Mouse (Mus musculus) gastrocnemius, postnatal 25 days (tissue): ENCODE data around the gene Maml2. TPM values are rescaled to one million over a fixed set of nuclear protein-coding genes. Genes with fewer than 3 reads are reported as not detected.

Source experiments
- DNase-seq: peaks from one replicate; pipeline ENCODE4 v3.0.0; 2022
- total RNA-seq, 2 experiments: library from RNA; stranded (reverse); gene quantifications; 1 replicate in 1 of 2; 2 replicates in 1 of 2; pipeline ENCODE4 v1.2.3; 2021

The Maml2 gene
- total RNA-seq, 2 experiments from 2014 or later = 2.1 to 3.2 TPM

DNA sequence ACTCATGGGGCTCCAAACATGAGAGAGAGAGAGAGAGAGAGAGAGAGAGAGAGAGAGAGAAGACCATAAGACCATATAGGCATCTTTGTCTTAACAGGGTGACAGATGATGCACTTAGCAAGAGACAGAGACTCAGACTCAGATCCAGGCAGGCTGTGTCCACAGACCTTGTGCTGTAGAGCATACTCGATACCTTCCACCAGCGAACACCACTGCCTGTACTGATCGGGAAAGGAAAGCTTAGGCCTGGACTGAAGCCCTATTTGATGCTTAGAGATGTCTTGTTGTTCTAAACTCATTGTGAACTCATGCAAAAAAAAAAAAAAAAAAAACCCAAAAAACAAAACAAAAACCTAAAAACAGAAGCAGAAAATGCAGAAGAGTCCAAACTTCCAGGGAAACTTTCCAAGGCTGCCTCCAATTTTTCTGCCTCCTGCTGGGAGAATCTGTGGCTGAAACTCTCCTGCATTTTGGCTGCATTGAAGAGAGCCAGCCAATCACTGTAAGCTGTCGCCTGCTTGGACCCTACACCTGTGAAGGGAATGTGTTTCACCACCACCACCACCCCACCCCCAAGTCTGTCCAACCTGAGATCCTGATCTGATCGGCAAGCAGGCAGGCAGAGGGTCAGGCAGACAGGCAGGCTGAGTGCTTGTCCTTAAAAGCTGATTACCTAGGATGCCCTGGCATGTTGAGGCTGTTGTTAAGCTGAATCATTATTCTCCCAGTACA is 268.6 kb downstream of the Maml2 start:
- no peak for DNase-seq

DNA sequence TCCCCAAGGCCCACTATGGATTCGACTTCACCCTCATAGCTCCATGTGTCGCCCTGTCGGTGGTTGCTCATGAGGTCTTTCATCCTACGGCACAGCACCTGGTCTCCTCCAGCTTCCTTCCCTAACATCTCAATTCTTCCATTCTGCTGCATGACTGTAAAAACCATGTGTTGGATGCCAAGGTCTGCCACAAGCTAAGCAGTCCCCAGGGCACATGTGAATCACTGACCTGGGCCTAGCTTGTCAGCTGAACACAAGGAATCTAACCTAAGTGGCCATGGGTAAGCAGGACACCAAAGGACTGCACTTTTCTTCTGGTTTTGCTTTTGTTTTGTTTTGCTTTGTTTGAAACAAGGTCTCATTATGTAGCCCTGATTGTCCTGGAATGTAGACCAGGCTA is 271.3 kb downstream of the Maml2 start:
- no peak for DNase-seq

GRCm38 (mm10) chr9:13572847-13573246 is 275.1 kb downstream of the Maml2 start:
- no peak for DNase-seq

DNA sequence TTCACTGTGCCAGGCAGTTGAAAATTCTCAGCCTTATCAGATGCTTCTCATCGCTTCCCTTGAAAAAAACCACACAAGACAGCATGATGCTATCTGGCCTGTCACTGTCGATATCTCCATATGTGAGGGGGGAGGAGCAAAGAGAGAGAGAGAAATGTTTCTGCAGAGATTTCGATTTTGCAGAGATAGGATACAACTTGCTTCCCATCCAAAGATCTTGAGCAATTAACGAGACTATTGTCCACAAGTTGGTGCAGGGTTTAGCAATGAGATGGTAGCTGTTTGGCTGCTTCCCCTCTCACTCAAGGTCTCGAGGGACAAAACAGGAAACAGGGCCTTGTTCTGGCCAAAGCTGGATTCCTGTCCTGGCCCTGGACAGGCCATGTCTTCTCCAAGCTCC is 276.3 kb downstream of the Maml2 start:
- DNase-seq = peak; percentile 27

DNA sequence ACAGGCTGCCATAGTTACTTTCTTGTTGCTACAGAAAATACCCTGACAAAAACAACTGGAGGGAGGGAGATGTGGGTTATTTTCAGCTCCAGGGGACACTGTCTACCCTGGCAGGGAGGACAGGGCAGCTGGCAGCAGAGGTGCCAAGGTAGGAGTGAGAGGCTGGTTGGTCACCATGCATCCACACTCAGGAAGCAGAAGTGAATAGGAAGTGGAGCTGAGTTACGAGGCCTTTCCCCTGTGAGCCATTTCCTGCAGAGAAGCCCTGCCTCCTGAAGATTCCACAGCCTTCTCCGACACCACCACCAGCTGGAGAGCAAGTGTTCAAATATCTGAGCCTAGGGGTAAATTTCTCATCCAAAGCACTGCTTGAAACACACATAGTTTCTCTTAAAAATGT is 277.2 kb downstream of the Maml2 start:
- DNase-seq = peak; percentile 37

DNA sequence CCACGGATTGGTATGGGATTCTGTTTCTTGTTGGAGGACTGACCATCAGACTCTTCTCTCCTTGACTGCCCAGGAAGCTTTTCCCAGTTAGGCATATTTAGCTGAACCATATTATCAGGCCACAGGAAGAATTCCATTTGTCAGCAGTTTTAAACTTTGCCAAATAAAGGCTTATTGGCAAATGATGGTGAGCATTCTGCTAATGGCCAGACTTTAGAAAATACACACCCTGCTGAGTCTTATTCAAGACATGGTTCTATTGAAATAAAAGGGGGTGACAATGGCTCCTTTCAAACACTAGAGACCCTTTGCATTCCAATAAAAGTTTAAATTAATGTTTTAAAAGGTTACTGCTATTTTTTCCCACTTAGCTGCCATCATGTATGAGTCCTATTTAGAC is 279.4 kb downstream of the Maml2 start:
- DNase-seq = no peak

DNA sequence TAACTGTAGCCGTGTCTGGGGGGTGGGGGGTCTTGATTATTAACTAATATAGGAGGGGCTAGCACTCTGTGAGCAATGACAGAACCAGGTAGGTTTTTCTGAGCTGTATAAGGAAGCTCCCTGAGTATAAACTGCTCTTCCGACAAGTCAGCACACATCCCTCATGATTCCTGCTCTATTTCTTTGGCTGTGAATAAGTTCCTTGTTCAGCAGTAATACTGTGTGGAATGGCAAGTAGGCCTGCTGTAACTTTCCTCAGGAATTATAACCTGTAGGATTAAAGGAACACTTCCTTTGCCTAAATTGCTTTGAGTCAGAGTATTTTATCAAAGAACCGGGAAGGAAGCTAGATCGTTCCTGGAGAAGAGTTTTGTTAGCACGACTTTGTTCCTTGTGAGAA is 283.4 kb downstream of the Maml2 start:
- no peak for DNase-seq

DNA sequence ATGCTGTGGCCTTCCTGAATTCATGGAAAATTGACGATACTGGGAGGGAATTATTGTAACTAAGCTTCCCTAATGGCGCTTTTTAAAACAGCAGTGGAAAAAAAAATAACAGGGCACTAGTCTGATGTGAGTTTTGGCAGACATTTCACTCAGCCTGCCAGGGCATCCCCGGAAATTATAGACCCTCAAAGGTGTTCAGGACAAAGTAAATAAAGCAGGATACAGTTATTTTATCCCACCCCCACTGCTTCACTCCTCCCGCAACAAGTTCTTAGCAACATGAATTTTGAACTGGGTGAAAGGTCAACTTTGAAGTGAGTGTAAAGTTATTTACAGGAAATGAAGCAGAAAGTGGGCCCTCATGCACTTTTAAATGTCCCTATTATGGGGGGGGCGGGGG is 286.2 kb downstream of the Maml2 start:
- no peak for DNase-seq

DNA sequence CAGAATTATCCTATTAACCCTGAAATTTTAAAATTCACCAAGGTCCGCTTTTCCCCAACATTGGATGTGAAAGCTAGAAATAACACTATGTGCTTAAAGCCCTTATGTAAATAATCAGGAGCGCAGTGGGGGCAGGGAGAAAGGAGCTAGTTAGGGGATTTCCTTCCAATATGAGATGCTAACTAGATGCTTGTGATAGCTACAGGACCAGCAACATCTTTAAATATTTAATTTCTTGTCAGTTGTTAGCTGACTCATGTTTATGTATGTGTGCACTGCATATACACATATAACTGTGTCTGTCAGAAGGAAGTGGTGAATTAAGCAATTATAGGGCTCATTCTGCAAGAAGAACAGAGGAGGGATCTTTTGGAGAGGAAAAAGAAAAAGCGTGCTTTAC is 286.7 kb downstream of the Maml2 start:
- no peak for DNase-seq

GRCm38 (mm10) chr9:13587085-13587933 is 289.6 kb downstream of the Maml2 start:
- no peak for DNase-seq

GRCm38 (mm10) chr9:13588786-13589185 is 291.0 kb downstream of the Maml2 start:
- no peak for DNase-seq

GRCm38 (mm10) chr9:13592701-13593100 is 294.9 kb downstream of the Maml2 start:
- peak; percentile 60 for DNase-seq

- no peak for DNase-seq
Measured at GRCm38 (mm10) chr9:13597736-13598135, 300.0 kb downstream of the Maml2 start.

DNA sequence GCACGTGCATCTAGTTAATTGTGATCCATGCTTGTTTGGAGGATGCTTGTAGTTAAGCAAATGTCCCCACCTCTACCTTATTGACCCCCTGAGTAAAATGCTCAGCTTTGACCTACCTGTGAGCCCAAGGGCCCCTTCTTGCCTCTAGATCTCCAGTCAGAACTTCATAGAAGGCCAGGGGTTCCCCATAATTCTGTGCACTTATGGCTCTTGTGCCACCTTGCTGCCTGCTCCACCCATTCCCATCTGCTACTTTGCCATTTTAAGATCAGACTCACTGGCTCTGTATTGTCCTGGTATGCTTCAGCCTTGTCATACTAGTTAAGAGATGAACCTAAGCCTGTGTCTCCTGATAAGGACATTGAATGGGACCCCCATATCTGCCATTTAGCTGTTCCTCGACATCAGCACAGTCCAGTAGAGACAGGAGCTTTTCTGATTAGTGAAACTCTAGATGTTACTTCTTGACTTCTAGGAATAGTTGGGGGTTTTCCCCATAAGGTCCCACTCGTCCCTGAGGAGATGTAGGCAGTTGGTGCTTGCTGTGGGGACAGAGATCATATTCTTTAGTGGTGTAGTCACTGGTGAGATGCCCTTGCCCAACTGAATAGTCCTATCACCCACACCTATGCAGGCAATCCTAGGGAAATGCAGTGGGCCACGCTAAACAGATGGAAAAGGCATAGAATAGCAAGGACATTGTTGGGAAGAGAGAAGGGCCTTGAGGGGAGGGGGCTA is 301.0 kb downstream of the Maml2 start:
- DNase-seq = no peak

DNA sequence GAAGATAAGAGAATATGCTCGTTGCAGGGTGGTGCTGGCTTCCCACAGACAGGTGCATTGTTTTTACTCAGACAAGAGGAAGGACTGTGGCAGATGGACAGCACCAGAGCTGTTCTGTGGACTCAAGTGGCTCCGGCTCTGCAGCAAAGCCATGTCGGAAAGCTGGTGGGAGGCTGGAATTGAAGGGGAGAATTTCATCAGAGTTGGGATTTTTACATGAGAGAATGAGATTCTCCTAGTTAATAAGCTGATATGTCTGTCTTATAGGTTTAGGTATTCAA is 301.5 kb downstream of the Maml2 start:
- DNase-seq = no peak

DNA sequence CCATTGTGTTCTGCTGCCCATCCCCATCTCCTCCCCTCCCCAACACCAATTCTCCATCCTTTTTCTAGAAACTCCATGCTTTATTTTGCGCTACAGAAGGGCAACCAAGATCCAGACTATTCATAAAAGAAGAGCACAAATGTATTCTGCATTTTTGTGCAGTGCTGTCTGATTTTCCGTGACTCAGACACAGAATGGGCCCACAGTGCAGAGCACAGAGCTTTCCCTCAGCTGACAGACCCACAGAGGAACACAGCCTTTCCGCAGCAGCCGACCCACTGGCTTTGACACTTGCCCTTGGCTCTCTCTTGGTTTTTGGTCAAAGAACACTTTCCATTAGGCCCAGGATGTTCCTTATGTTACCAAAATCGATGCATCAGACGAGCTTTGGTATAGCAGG is 302.0 kb downstream of the Maml2 start:
- no peak for DNase-seq

DNA sequence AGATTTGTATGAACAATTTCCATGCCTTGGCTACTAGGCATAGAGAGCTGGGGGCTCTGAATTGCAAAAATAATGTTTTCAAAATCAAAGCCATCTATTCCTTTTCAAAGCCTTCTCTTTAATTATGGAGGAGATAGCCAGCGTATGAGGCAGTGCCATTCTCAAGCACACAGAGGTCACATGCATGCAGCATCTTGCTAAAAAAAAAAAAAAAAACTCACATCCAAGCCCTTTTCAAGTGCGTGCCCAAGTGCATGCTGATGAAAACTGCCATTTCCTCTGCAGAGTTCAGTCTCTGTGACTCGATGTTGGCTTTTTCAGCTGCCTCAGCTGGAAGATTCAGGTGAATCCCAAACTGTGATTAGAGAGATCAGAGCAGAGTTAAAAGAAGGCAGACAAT is 304.0 kb downstream of the Maml2 start:
- no peak for DNase-seq

- DNase-seq = no peak
Measured at GRCm38 (mm10) chr9:13603533-13604143, 305.9 kb downstream of the Maml2 start.

GRCm38 (mm10) chr9:13607609-13608185 is 309.9 kb downstream of the Maml2 start:
- no peak for DNase-seq

- DNase-seq = no peak
Measured at GRCm38 (mm10) chr9:13608532-13609071, 310.8 kb downstream of the Maml2 start.

DNA sequence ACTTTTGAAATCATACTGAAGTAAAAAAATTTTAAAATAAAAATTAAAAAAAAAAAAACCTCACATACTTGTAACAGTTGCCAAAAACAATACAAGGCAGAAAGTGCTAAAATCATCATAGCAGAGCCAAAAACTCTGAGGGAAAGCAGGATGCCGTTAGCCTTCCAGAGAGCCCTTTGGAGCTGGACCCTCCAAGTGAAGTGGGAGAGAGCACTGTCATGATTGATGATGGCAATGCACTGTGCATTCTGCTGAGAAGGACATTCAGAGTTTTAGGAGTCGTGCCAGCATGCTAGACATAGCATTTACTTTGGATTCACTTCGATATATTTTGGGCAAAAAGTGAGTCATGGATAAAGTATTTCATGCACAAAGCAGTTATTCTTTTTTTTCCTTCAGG is 313.8 kb downstream of the Maml2 start:
- no peak for DNase-seq

DNA sequence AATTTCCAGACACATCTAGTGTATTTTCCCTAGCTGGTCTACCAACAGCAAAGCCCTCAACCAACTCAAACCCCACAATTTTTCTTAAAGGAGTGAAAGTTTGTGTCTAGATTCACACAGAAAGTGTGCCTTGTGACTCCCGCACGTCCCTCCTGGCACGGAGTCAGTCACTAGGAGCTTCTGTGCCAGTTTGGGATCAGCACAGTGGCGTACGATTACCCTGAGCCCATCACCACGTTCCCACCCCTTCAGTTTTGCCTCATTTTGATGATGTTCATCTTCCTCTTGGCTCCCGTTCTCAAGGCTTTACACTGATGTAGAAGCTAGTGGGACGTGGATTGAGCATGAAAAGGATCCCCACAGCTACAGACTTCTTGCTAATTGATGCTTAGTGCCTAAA is 314.6 kb downstream of the Maml2 start:
- DNase-seq = no peak
